Mouse (Mus musculus) forebrain, embryonic 12.5 days (tissue): ENCODE results near the gene Atrnl1. TPM values are rescaled to one million over a fixed set of nuclear protein-coding genes. Genes with fewer than 3 reads are reported as not detected.
"Not testable (repeated sequence)": the region's sequence is repeated elsewhere in the genome, so short reads cannot be mapped to it uniquely, and the experiment has no call there.

Experiments used
- ATAC-seq: fragments of 200-750 bp; cut with Nextera tagmentation; 2 replicates; pipeline ENCODE4 v1.8.0; 2017; ENCODE audit warnings: moderate TSS enrichment; ENCODE audit not compliant: low FRiP score
- H3K27ac ChIP-seq: fragments of 300-500 bp; sonication (generic); 2 replicates; pipeline ENCODE4 v1.5.1; 2016; ENCODE audit warnings: mild to moderate bottlenecking
- H3K27me3 ChIP-seq: fragments of 300-500 bp; sonication (generic); 2 replicates; pipeline ENCODE4 v1.6.1; 2016; ENCODE audit warnings: mild to moderate bottlenecking
- H3K36me3 ChIP-seq: fragments of 300-500 bp; sonication (generic); replicated peaks from 2 replicates; pipeline ENCODE4 v1.6.1; 2016; ENCODE audit warnings: mild to moderate bottlenecking
- H3K4me1 ChIP-seq: fragments of 300-500 bp; sonication (generic); 2 replicates; pipeline ENCODE4 v1.6.1; 2016
- H3K4me2 ChIP-seq: fragments of 300-500 bp; sonication (generic); 2 replicates; pipeline ENCODE4 v1.6.1; 2016; ENCODE audit warnings: mild to moderate bottlenecking, moderate library complexity
- H3K4me3 ChIP-seq: fragments of 300-500 bp; sonication (generic); replicated peaks from 2 replicates; pipeline ENCODE4 v1.5.1; 2016; ENCODE audit warnings: mild to moderate bottlenecking
- H3K9ac ChIP-seq: fragments of 300-500 bp; sonication (generic); 2 replicates; pipeline ENCODE4 v1.6.1; 2016; ENCODE audit warnings: mild to moderate bottlenecking
- H3K9me3 ChIP-seq: fragments of 300-500 bp; sonication (generic); 2 replicates; pipeline ENCODE4 v1.6.1; 2016
- WGBS: fragments of 180-500 bp; shearing (Covaris S2); methylation state at CpG from one replicate; pipeline ENCODE4 v1.1.7; 2016; 5-methylcytosine and 5-hydroxymethylcytosine counted together
- polyA plus RNA-seq: library from polyadenylated mRNA; unstranded; fragments of >200 nt; fragmentation: Nextera tagmentation; extraction: Ambion mirVana; gene quantifications from 2 replicates; pipeline ENCODE4 v1.2.1, GENCODE M21; 2016

The Atrnl1 gene
- polyA plus RNA-seq, 1 experiment from 2014 or later = 7.8 TPM

DNA sequence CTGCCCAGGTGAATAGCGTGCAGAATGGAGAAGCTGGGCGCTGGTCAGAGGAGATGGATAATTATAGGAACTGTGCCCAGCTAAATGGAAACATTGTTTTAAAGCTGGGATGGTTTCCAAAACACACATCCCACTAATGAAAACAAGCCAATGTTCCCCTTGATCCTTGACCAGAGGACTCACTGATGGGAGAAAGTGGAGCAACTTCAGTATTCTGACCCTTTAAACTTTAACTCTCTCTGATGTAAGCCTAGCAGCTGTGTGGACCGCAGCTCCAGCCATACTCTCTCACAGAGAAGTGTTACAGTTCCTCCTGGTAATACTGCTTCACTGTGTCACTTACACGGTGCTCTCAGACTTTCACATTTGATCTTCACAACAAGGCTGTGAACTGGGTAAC is 432.7 kb downstream of the Atrnl1 start:
- H3K4me1 ChIP-seq = peaks cover 8% of the 10 kb centered on the region
- no peaks in the 10 kb centered on the region for H3K9me3 ChIP-seq
- ATAC-seq = no peak
- H3K27me3 ChIP-seq = peaks cover 4% of the 10 kb centered on the region; the same call in 1 of the 2 replicates
- no peak overlapping the region for H3K4me3 ChIP-seq
- no peaks in the 10 kb centered on the region for H3K36me3 ChIP-seq
- no peak overlapping the region for H3K4me2 ChIP-seq
- WGBS = 72% methylated on average over 4 of the region's 4 CpGs
- H3K27ac ChIP-seq = no peak overlapping the region
- no peak overlapping the region for H3K9ac ChIP-seq

DNA sequence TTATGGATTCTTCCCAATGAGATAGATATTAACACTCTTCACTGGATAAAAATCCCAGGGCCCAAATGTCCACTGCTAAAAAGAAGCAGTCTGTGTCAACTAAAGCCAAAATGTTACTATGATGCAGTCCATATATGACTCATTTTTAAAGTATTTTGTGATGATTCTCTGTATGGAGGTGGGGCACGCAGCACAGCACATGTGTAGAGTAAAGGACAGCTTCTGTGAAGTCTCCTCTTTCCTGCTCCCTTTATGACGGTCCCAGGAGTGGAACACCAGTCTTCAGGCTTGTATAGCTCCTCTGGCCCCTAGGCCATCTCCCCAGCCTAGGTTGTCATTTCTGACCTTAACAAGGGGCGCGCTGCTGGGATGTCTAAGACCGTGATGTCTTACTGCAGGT is 434.0 kb downstream of the Atrnl1 start:
- Histone ChIP-seq H3K27ac (no peak overlapping the region), H3K9me3 (no peaks in the 10 kb centered on the region), H3K27me3 (peaks cover 4% of the 10 kb centered on the region; the same call in 1 of the 2 replicates), H3K9ac (no peak overlapping the region), H3K4me2 (no peak overlapping the region), H3K36me3 (no peaks in the 10 kb centered on the region), H3K4me3 (no peak overlapping the region), H3K4me1 (peaks cover 8% of the 10 kb centered on the region)
- ATAC-seq = no peak
- 90% methylated on average over 5 of the region's 5 CpGs for WGBS

- no peak overlapping the region for H3K9ac ChIP-seq
- H3K4me1 ChIP-seq = peaks cover 12% of the 10 kb centered on the region
- H3K27me3 ChIP-seq = peaks cover 4% of the 10 kb centered on the region; the same call in 1 of the 2 replicates
- no peaks in the 10 kb centered on the region for H3K9me3 ChIP-seq
- no peak for ATAC-seq
- H3K27ac ChIP-seq = no peak overlapping the region
- H3K4me2 ChIP-seq = no peak overlapping the region
- 88% methylated on average over 7 of the region's 7 CpGs for WGBS
- H3K36me3 ChIP-seq = no peaks in the 10 kb centered on the region
- H3K4me3 ChIP-seq = no peak overlapping the region
These were observed 435.8 kb downstream of the Atrnl1 start for GRCm38 (mm10) chr19:58046656-58047055.

DNA sequence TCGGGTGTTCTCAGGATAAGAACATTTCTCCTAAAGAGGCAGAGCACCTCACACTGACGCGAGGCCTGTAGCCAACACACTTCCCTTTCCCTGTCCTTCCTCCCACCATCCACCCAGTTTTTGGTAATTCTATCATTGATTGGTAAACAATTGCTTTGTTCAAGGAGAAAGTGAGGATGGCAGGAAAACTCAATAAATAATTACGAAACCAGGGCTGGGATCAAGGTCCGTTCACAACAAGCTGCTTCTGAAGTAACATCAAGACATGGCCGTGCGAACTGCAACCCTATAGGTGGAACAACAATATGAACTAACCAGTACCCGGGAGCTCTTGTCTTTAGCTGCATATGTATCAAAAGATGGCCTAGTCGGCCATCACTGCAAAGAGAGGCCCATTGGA is 439.6 kb downstream of the Atrnl1 start:
- not testable (repeated sequence) for H3K9me3 ChIP-seq, H3K27me3 ChIP-seq, ATAC-seq, H3K4me2 ChIP-seq, H3K9ac ChIP-seq, H3K36me3 ChIP-seq, H3K4me3 ChIP-seq, H3K27ac ChIP-seq
- H3K4me1 ChIP-seq = peaks cover 23% of the 10 kb centered on the region
- WGBS = 91% methylated on average over 9 of the region's 9 CpGs

DNA sequence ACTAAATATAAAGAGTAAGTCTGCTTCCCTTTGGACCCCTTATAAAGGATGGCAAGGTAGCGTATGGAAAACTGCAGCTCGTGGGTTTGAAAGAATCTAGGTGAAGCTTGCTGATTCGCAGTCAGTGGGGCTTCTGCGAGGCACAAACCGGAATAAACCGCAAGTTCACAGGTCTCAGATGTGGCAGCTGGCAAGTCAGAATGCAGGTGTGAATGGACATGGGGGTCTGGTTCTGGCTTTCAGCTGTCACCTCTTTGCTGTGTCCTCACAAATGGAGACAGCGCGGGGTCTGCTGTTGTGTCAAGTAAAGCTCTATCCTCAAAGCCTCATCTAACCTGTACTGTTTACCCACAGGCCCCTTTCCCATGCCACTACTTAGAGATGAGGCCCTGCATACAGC is 440.2 kb downstream of the Atrnl1 start:
- 94% methylated on average over 8 of the region's 8 CpGs for WGBS
- no peaks in the 10 kb centered on the region for H3K9me3 ChIP-seq
- H3K4me3 ChIP-seq = no peak overlapping the region
- no peak overlapping the region for H3K4me2 ChIP-seq
- peaks cover 22% of the 10 kb centered on the region for H3K4me1 ChIP-seq
- H3K9ac ChIP-seq = no peak overlapping the region
- H3K36me3 ChIP-seq = no peaks in the 10 kb centered on the region
- H3K27ac ChIP-seq = no peak overlapping the region
- no peak for ATAC-seq
- no peaks in the 10 kb centered on the region for H3K27me3 ChIP-seq

DNA sequence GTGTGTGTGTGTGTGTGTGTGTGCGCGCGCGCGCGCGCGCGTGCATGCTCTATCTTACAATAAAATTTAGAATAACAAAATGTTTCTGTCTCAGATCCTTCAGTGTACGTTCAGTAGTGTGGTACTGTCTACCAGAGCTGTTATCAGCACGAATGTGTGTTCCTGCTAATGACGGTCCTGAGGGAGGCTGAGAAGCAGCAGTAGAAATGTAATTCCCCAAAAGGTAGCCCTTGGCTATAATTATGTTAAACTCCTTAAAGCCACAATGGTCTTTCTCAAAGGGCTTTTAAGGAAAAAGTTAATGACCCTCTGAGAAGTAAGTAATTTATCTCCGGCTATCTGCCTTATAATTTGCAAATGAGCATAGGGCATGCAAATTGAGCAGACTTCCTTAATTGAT is 441.1 kb downstream of the Atrnl1 start:
- Histone ChIP-seq H3K27ac (no peak overlapping the region), H3K9me3 (no peaks in the 10 kb centered on the region), H3K4me2 (no peak overlapping the region), H3K4me3 (no peak overlapping the region), H3K9ac (no peak overlapping the region), H3K36me3 (no peaks in the 10 kb centered on the region), H3K27me3 (no peaks in the 10 kb centered on the region), H3K4me1 (peaks cover 19% of the 10 kb centered on the region)
- 77% methylated on average over 13 of the region's 13 CpGs for WGBS
- ATAC-seq = no peak

- H3K4me1 ChIP-seq = peaks cover 19% of the 10 kb centered on the region
- WGBS = 56% methylated on average over 13 of the region's 13 CpGs
- no peaks in the 10 kb centered on the region for H3K9me3 ChIP-seq
- no peak overlapping the region for H3K9ac ChIP-seq
- no peak for ATAC-seq
- H3K4me3 ChIP-seq = no peak overlapping the region
- no peak overlapping the region for H3K4me2 ChIP-seq
- no peaks in the 10 kb centered on the region for H3K27me3 ChIP-seq
- H3K36me3 ChIP-seq = no peaks in the 10 kb centered on the region
- H3K27ac ChIP-seq = no peak overlapping the region
These were observed 441.8 kb downstream of the Atrnl1 start for GRCm38 (mm10) chr19:58052444-58053135.

GRCm38 (mm10) chr19:58059719-58060118 is 448.9 kb downstream of the Atrnl1 start:
- Histone ChIP-seq H3K27me3 (peaks cover 11% of the 10 kb centered on the region), H3K36me3 (no peaks in the 10 kb centered on the region), H3K9me3 (no peaks in the 10 kb centered on the region), H3K4me3 (no peak overlapping the region), H3K9ac (no peak overlapping the region), H3K4me1 (peaks cover 40% of the 10 kb centered on the region), H3K27ac (peak overlapping the region; percentile 46; the same call in 1 of the 2 replicates), H3K4me2 (no peak overlapping the region)
- ATAC-seq = no peak
- WGBS = 14% methylated on average over 9 of the region's 9 CpGs

DNA sequence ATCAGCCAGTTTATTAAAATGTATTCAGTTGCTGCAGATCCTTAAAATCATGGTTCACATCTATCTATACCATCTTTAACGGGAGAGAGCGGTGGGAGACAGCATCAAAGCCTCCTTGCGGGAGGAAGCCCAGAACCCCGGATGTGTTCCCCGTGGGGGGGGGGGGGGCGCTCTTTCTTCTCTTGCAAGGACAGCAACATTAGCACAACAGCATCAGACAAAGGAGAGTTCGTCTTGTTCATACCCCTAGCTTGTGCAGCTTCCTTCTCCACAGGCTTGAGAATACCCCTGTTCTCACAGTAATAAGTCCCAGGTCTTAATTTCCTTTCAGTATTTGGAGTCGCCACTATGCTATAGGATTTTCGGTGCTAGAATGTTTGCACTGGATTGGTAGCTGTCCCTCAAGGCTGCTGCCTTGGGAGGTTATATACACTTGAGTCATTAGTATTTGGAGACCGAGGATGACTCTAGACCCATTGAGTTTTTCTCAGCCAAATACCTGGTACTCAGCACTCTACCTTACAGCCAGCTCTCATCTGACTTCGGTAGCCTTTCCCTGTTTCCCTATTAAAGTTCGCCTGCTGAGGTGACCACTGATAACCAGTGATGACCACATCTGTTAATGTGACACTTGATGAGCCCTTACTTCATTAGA is 449.5 kb downstream of the Atrnl1 start:
- WGBS = 19% methylated on average over 12 of the region's 12 CpGs
- Histone ChIP-seq H3K9me3 (no peaks in the 10 kb centered on the region), H3K36me3 (no peaks in the 10 kb centered on the region), H3K27me3 (peaks cover 16% of the 10 kb centered on the region), H3K4me2 (peak overlapping the region; percentile 45), H3K9ac (0 out of 2 replicates have a peak overlapping the region, but pooled peaks have one; percentile 13), H3K4me3 (no peak overlapping the region), H3K27ac (peak overlapping the region; percentile 51), H3K4me1 (peaks cover 42% of the 10 kb centered on the region)
- ATAC-seq = peak; percentile 42

GRCm38 (mm10) chr19:58060854-58061358 is 450.1 kb downstream of the Atrnl1 start:
- Histone ChIP-seq H3K4me2 (peak overlapping the region; percentile 45), H3K36me3 (no peaks in the 10 kb centered on the region), H3K27me3 (peaks cover 16% of the 10 kb centered on the region), H3K4me3 (no peak overlapping the region), H3K9me3 (no peaks in the 10 kb centered on the region), H3K27ac (peak overlapping the region; percentile 51; the same call in 1 of the 2 replicates), H3K9ac (0 out of 2 replicates have a peak overlapping the region, but pooled peaks have one; percentile 13), H3K4me1 (peaks cover 42% of the 10 kb centered on the region)
- ATAC-seq = peak; percentile 67
- WGBS = 11% methylated on average over 15 of the region's 15 CpGs

- no peaks in the 10 kb centered on the region for H3K9me3 ChIP-seq
- ATAC-seq = no peak
- WGBS = 78% methylated on average over 8 of the region's 8 CpGs
- no peak overlapping the region for H3K9ac ChIP-seq
- H3K4me1 ChIP-seq = peaks cover 42% of the 10 kb centered on the region
- H3K4me2 ChIP-seq = no peak overlapping the region
- peaks cover 16% of the 10 kb centered on the region for H3K27me3 ChIP-seq
- H3K36me3 ChIP-seq = no peaks in the 10 kb centered on the region
- H3K27ac ChIP-seq = no peak overlapping the region
- no peak overlapping the region for H3K4me3 ChIP-seq
These were observed 451.1 kb downstream of the Atrnl1 start for GRCm38 (mm10) chr19:58061933-58062332.

DNA sequence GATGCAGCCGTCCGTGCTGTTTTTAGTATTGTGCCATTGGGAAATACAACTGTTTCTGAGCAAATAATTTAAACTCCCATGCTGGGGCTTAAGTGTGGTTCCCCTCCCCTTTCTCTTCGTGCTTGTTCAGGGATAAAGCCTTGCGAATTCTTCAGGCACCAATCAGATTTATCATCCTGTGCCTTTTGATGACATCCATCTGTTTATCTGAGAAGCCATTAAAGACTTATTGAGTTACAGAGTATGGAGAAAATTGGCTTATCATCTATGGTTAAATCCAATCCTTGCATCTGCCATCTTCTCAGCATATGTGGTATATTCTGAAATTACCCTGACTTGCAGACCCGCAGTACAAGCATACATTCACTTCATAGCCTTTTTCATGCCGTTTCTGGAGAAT is 452.7 kb downstream of the Atrnl1 start:
- Histone ChIP-seq H3K4me3 (no peak overlapping the region), H3K36me3 (no peaks in the 10 kb centered on the region), H3K27me3 (peaks cover 23% of the 10 kb centered on the region), H3K4me2 (no peak overlapping the region), H3K4me1 (peaks cover 42% of the 10 kb centered on the region), H3K9ac (no peak overlapping the region), H3K9me3 (no peaks in the 10 kb centered on the region), H3K27ac (no peak overlapping the region)
- 19% methylated on average over 6 of the region's 6 CpGs for WGBS
- no peak for ATAC-seq
